Mouse (Mus musculus): ENCODE results near the gene Gstt1. TPM values are rescaled to one million over a fixed set of nuclear protein-coding genes. Genes with fewer than 3 reads are reported as not detected.

Gene Gstt1
- not detected for polyA plus RNA-seq (2017; shearing (Covaris generic))

DNA sequence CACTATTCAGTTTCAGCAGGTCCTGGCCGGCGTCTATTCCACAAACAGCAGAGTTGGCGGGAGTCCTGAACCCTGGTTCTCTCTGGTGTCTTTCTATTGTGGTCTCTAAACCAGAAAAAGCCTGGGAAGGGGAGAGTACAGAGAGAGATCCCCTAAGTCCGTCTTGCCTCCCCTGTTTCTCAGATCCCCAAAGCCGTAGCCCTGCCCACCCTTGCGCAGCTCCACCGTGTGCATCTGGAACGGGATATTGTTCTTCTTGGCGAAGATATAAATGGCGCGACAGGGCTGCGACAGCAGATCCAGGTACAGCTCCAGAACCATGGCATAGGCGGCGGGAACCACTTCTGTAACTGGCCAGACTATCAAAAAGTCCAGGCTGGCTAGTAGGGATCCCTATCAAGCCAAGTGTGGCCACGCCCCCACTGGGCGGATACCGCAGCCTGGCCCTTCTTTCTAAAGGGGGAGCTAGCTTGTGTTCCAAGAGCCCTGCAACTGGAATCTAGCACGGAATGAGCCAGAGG, at the start of gene Gstt1:
Gstt1 (minus strand) TSS at position 409 of the 521 bp plus-strand sequence.

DNA sequence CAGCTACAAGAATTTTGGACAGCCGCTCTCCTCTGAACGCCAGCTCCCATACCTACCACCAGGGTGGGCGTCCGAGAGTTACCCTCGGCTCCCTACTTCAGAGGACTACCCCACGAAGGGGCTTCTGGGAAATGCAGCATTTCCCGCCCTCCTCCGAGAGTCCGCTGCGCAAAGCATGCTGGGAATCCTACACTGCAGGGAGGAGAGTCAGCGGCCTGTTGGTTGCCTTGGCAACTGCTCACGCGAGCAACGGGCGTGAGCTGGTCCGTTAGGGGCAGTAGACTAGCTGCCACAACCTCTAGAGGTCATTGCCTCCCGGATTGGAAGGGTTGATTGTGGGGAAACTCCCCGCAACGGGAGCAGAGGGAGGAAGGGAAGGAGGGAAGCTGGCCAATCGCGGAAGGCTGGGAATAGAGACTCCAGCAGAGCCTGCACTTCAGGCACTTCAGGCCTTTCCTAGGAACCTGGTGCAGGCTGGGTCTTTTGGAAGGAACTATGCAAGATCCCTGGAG, 38.9 kb upstream of the Gstt1 start, which contains the start of gene Gstt2:
Gstt2 (minus strand) TSS at position 177 of the 512 bp plus-strand sequence.

DNA sequence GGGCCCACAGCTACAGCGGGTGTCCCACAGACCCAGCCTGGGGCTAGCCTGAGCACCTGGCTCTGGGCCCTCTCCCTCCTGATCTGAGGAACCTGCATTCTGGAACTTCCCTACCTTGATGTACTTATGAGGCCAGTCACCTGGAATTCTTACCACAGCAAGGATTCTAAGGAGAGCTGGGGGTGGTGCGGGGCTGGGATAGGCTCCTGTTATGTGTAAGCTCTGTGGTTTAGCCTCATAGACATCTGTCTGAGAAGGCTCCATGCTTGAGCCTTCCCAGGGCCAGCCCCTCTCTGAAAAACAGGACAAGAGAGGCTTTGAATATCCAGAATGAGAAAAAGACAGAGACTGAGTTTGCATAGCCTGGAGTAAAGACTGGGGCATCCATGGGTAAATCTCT, 24.1 kb upstream of the Gstt1 start, which contains the start of gene Gstt4:
Gstt4 (minus strand) TSS at position 101 of the 400 bp plus-strand sequence.

DNA sequence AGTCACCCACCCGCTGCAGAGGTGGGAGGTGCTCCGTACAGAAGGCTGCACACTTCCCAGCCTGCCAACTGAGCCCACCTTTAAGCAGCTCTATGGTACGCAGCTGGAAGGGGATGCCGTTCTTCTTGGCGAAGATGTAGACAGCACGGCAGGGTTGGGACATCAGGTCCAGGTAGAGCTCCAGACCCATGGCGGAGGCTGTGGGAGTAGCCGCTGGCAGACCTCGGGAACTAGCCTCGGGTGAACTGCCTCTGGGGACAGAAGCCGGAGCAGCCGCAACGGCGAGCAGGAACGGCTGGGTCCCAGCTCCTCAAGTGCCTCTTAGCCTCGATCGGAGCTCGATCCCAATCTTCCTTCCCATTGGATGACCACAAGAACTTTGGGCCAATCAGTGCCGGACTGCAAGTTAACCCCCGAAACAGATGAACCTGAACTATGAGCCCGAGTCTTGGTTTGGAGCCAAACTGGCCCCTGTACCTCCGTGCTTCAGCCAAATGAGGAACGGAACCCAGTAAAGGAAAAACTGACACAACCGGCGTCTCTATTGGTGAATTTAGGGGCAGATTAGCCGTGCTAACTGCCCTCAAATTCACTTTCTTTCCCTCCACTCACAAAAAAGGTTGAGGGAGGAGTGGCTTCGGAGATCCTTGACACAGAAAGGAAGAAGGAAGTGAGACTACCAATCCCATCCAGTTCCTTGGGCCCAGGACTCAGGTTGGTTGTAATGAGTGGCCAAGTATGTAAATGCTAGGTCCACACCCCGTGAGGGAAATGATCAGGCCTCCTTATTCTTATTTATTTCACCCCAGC, 17.4 kb downstream of the Gstt1 start, which contains the start of the genes Gm20441 and Gstt3:
Gm20441 (minus strand) TSS at position 186 of the 810 bp plus-strand sequence.
Gstt3 (minus strand) TSS at position 646 of the 810 bp plus-strand sequence.

DNA sequence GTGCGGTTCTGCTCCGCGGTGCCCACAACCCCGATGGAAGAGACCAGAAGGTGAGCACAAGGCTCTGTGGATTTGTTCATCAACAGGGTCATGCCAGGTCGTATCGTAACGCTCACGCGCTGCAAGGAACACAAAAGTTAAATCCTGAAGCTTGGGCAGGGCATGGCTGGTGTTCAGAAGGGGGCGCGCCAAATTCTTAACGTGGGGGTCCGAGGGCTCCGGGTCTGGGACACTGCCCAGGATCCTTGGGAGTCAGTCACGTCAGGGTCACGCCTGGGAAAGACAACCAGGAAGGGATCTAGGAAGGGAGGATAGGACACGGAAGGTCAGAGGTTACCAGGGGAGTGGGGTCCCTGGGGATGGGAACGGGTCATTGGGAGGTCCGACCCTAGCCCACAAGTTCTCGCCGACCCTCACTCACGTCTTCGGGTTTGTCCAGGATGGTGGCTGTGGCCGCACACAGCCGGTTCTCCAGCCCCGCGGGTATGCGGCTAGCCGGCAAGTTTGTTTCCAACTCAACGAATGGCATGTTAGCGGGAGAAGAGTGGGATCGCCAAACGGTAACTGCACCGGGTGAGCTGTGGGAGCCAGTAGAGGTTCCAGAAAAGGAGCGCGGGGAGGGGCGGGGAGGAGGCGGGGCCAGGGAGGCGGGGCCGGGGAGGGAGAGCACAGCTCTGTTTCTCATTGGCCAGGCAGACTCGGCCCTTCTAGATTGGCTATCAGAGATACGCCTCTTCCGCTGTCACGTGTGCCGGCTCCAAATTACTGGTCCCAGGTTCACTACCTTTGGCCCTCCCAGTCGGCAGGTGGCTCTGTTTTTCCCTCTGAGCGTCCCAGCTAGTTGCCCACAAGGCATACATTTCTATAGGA, 25.4 kb downstream of the Gstt1 start, which contains the start of gene Ddt:
Ddt (minus strand) TSS at position 620 of the 870 bp plus-strand sequence.

GRCm38 (mm10) chr10:75763682-75764518, 34.5 kb downstream of the Gstt1 start, which contains the start of gene Cabin1:
TSS of gene Cabin1 (minus strand) at chr10:75764341.

Other genes starting within 250 kb of the Gstt1 start
- gene Lrrc75b, start 238.3 kb downstream of the Gstt1 start, polyA plus RNA-seq (2017; shearing (Covaris generic)): 3.1 TPM
- 12.2 TPM for gene Ggt1, start 237.0 kb downstream of the Gstt1 start, polyA plus RNA-seq (2017; shearing (Covaris generic))
- 45.3 TPM for gene Ggt5, start 209.2 kb downstream of the Gstt1 start, polyA plus RNA-seq (2017; shearing (Covaris generic))
- gene Susd2, start 154.6 kb downstream of the Gstt1 start, polyA plus RNA-seq (2017; shearing (Covaris generic)): 0.93 TPM
- 50.0 TPM for gene Cabin1, start 34.2 kb downstream of the Gstt1 start, polyA plus RNA-seq (2017; shearing (Covaris generic))
- 32.2 TPM for gene Ddt, start 25.2 kb downstream of the Gstt1 start, polyA plus RNA-seq (2017; shearing (Covaris generic))
- gene Gm20441, start 17.6 kb downstream of the Gstt1 start, polyA plus RNA-seq (2017; shearing (Covaris generic)): not detected
- gene Gstt3, start 17.2 kb downstream of the Gstt1 start, polyA plus RNA-seq (2017; shearing (Covaris generic)): not detected
- not detected for gene Gstt4, start 24.0 kb upstream of the Gstt1 start, polyA plus RNA-seq (2017; shearing (Covaris generic))
- 20.8 TPM for gene Gstt2, start 38.8 kb upstream of the Gstt1 start, polyA plus RNA-seq (2017; shearing (Covaris generic))
- gene Mif, start 61.7 kb upstream of the Gstt1 start, polyA plus RNA-seq (2017; shearing (Covaris generic)): 489 TPM
- 1.7 TPM for gene Derl3, start 94.8 kb upstream of the Gstt1 start, polyA plus RNA-seq (2017; shearing (Covaris generic))
- gene Smarcb1, start 123.0 kb upstream of the Gstt1 start, polyA plus RNA-seq (2017; shearing (Covaris generic)): 44.5 TPM
- 39.1 TPM for gene Chchd10, start 134.5 kb upstream of the Gstt1 start, polyA plus RNA-seq (2017; shearing (Covaris generic))
- 1.9 TPM for gene Mmp11, start 137.9 kb upstream of the Gstt1 start, polyA plus RNA-seq (2017; shearing (Covaris generic))
- not detected for gene Gm867, start 142.1 kb upstream of the Gstt1 start, polyA plus RNA-seq (2017; shearing (Covaris generic))
- not detected for gene Vpreb3, start 144.5 kb upstream of the Gstt1 start, polyA plus RNA-seq (2017; shearing (Covaris generic))
- gene Gm5134, start 155.9 kb upstream of the Gstt1 start, polyA plus RNA-seq (2017; shearing (Covaris generic)): 1.3 TPM
- 25.8 TPM for gene Zfp280b, start 234.1 kb upstream of the Gstt1 start, polyA plus RNA-seq (2017; shearing (Covaris generic))